Mouse (Mus musculus): Measurements from ENCODE around the gene 4930451I11Rik. TPM values are rescaled to one million over a fixed set of nuclear protein-coding genes. Genes with fewer than 3 reads are reported as not detected.

The 4930451I11Rik gene
- not detected for polyA plus RNA-seq (2012; fragmentation: generic; extraction: Trizol)

DNA sequence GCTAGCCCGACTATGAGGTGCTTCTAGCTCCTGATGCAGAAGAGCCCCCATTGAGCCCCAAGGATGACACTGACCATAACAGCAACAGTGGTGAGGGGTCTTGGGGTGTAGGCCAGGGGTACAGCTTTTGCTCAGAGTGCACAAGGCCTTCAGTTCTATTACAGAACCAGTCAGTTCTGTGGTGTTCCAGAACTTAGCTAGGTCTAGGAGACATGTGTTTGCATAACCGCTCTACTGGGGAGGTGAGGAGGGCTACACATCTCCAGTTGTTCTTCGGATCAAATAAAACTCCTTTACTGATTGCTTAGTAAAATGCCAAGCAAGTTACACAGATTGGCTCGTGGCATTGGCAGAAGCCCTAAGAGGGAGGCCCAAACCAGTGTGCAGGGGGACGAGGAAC, at the start of gene 4930451I11Rik:
Gene 4930451I11Rik (minus strand): TSS at position 101 of the 400 bp plus-strand sequence.

DNA sequence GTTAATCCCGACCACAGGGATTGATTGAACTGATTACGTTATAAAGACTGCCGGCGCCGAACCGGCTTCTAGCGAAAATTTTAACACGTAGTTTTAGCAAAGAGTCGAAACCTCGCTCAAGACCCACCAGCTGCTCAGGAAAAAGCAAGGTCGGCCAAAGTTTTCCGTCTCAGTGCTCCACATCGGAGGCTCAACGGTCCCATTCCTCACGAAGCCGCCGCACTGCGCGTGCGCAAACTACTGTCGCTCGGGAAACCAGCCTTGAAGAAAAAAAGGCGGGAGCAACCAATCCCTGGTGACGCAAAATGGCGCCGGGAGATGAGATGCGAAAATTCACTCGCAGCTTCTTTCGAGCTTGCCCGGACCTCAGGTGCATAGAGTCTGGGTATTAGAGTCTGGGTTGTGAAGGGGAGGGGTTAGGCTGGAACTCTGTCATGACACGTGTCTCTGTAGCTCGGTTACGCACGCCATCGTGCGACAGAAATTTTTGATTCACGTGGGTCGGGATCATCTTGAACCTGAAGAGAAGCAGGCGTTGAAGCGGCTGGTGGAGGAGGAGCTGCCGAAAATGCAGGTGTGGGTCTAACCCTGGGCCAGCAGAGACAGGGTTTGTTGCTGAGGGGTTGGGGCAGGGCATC, 30.8 kb upstream of the 4930451I11Rik start, which contains the start of gene Ino80e:
Gene Ino80e (minus strand): TSS at position 231 of the 638 bp plus-strand sequence.

DNA sequence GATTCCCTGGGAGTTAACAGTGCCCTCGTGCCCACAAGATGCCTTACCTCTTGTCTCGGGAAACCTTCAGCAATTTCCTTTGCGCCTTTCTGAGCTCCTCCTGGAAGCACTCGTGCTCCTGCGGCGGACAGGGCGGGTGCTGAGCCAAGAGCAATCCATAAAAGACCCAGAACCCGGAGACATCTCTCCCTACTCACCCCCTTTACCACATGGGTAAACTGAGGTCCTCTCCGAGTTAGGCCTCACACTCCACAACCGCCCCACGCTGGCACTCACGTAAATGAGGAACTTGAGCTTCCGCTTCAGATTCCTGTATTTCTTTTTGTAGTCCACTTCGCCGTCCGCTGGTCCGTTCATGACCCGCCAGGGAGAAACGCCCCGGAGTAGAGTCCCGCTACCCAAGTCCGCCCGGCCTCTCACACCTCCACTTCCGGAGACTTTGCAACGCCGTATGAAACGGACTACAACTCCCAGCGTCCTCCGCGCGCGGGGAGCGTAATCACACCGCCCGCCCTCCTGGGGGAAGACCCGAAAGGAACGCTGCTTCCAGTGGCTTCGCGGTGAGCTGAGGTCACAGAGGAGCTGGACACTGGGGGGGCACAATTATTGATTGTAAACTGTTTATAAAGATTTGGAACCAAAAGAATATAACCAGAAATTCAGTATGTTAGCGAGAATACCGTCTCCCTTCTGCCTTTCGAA, 30.1 kb upstream of the 4930451I11Rik start, which contains the start of gene Hirip3:
Gene Hirip3 (plus strand): TSS at position 544 of the 702 bp plus-strand sequence.

GRCm38 (mm10) chr7:126847116-126847420, 15.6 kb upstream of the 4930451I11Rik start, which contains the start of gene Doc2a:
Gene Doc2a, plus strand, starts transcription at chr7:126847416.

GRCm38 (mm10) chr7:126797411-126798126, 33.9 kb downstream of the 4930451I11Rik start, which contains the start of gene Fam57b:
Gene Fam57b, plus strand, starts transcription at chr7:126797668.

DNA sequence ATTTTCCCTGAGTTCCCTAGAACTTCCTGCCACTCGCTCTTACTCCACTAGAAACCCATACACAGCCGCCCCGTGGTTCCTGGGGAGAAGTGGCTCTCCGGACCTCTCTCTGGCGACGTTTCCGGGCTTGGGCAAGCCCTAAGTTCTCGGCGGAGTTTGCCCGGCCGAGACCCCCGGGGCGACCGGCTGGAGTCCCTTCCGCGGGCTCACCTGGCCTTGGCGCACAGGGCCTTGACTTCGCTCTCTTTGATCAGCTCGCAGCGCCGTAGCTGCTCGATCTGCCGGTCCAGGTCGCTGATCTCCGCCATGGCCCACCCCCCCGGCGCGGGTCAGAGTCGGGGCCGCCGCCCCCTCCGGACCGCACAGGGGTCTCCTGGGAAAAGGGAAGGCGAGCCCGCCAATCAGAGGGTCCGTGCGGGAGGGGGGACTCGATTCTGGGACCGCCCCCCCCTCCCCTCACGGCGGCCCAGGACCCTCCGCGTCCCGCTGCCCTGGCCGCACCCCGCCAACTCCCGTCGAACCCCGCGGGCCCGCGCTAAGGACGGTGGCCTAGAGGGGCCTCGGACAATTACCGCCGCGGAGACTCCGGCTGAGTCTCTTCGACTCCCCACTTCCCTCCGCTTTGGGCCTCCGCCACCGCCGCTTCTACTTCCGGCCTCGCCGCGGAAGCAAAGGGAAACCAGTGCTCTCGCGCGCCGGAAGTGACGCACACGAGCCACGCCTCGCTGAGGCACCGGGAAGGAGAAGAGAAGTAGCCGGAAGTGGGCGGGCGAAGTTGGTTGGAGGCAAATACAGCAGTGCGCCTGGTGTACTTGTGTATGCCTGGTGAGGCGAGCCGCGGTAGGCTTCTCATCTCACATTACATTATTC, 39.4 kb downstream of the 4930451I11Rik start, which contains the start of gene Ppp4c:
Gene Ppp4c (minus strand): TSS at position 646 of the 870 bp plus-strand sequence.

GRCm38 (mm10) chr7:126780971-126781635, 50.3 kb downstream of the 4930451I11Rik start, which contains the start of gene Tbx6:
Gene Tbx6, plus strand, starts transcription at chr7:126781483.

Other genes with a start within 250 kb of the 4930451I11Rik start
- under 1 TPM; 0.28 to 0.60 TPM for gene Apobr, start 246.7 kb downstream of the 4930451I11Rik start, polyA plus RNA-seq (2012; fragmentation: generic; extraction: Trizol)
- under 1 TPM; 0.26 to 0.27 TPM for gene Cln3, start 245.8 kb downstream of the 4930451I11Rik start, polyA plus RNA-seq (2012; fragmentation: generic; extraction: Trizol)
- not detected for gene Il27, start 236.7 kb downstream of the 4930451I11Rik start, polyA plus RNA-seq (2012; fragmentation: generic; extraction: Trizol)
- gene Nupr1, start 200.8 kb downstream of the 4930451I11Rik start, polyA plus RNA-seq (2012; fragmentation: generic; extraction: Trizol), result 100 to 1,000 TPM in 1 of 2 experiments, 10 to 100 TPM in 1; 12.1 to 109 TPM
- gene Sgf29, start 182.3 kb downstream of the 4930451I11Rik start, polyA plus RNA-seq (2012; fragmentation: generic; extraction: Trizol), result 10 to 100 TPM; 24.3 to 64.3 TPM
- gene Sult1a1, start 155.2 kb downstream of the 4930451I11Rik start, polyA plus RNA-seq (2012; fragmentation: generic; extraction: Trizol), result 10 to 100 TPM in 1 of 2 experiments, under 1 TPM in 1; 0.02 to 11.3 TPM
- gene Bola2, start 136.2 kb downstream of the 4930451I11Rik start, polyA plus RNA-seq (2012; fragmentation: generic; extraction: Trizol), result 100 to 1,000 TPM in 1 of 2 experiments, 10 to 100 TPM in 1; 72.6 to 201 TPM
- gene Slx1b, start 135.9 kb downstream of the 4930451I11Rik start, polyA plus RNA-seq (2012; fragmentation: generic; extraction: Trizol), result 1 to 10 TPM; 5.3 to 7.8 TPM
- gene Coro1a, start 123.9 kb downstream of the 4930451I11Rik start, polyA plus RNA-seq (2012; fragmentation: generic; extraction: Trizol), result 1 to 10 TPM; 4.1 to 4.4 TPM
- gene Mapk3, start 72.0 kb downstream of the 4930451I11Rik start, polyA plus RNA-seq (2012; fragmentation: generic; extraction: Trizol), result 100 to 1,000 TPM; 144 to 277 TPM
- 1 to 10 TPM in 1 of 2 experiments, under 1 TPM in 1; 0.20 to 4.2 TPM for gene Gdpd3, start 65.3 kb downstream of the 4930451I11Rik start, polyA plus RNA-seq (2012; fragmentation: generic; extraction: Trizol)
- gene Ypel3, start 54.7 kb downstream of the 4930451I11Rik start, polyA plus RNA-seq (2012; fragmentation: generic; extraction: Trizol), result 100 to 1,000 TPM in 1 of 2 experiments, 10 to 100 TPM in 1; 18.7 to 138 TPM
- under 1 TPM; 0.01 to 0.58 TPM for gene Tbx6, start 50.2 kb downstream of the 4930451I11Rik start, polyA plus RNA-seq (2012; fragmentation: generic; extraction: Trizol)
- gene Ppp4c, start 39.1 kb downstream of the 4930451I11Rik start, polyA plus RNA-seq (2012; fragmentation: generic; extraction: Trizol), result 100 to 1,000 TPM; 126 TPM
- gene Fam57b, start 34.0 kb downstream of the 4930451I11Rik start, polyA plus RNA-seq (2012; fragmentation: generic; extraction: Trizol), result under 1 TPM; 0.08 TPM
- not detected for gene Doc2a, start 15.8 kb upstream of the 4930451I11Rik start, polyA plus RNA-seq (2012; fragmentation: generic; extraction: Trizol)
- gene Hirip3, start 30.3 kb upstream of the 4930451I11Rik start, polyA plus RNA-seq (2012; fragmentation: generic; extraction: Trizol), result 10 to 100 TPM; 10.8 to 24.2 TPM
- 10 to 100 TPM; 65.9 to 98.4 TPM for gene Ino80e, start 30.7 kb upstream of the 4930451I11Rik start, polyA plus RNA-seq (2012; fragmentation: generic; extraction: Trizol)
- gene Taok2, start 53.1 kb upstream of the 4930451I11Rik start, polyA plus RNA-seq (2012; fragmentation: generic; extraction: Trizol), result 10 to 100 TPM; 10.1 to 53.2 TPM
- gene Tmem219, start 91.3 kb upstream of the 4930451I11Rik start, polyA plus RNA-seq (2012; fragmentation: generic; extraction: Trizol), result 10 to 100 TPM; 27.0 to 35.9 TPM
- gene Kctd13, start 97.2 kb upstream of the 4930451I11Rik start, polyA plus RNA-seq (2012; fragmentation: generic; extraction: Trizol), result 10 to 100 TPM in 1 of 2 experiments, 1 to 10 TPM in 1; 5.7 to 11.3 TPM
- under 1 TPM; 0.02 to 0.05 TPM for gene Asphd1, start 117.9 kb upstream of the 4930451I11Rik start, polyA plus RNA-seq (2012; fragmentation: generic; extraction: Trizol)
- under 1 TPM; 0.04 to 0.25 TPM for gene Sez6l2, start 118.9 kb upstream of the 4930451I11Rik start, polyA plus RNA-seq (2012; fragmentation: generic; extraction: Trizol)
- gene Cdipt, start 144.3 kb upstream of the 4930451I11Rik start, polyA plus RNA-seq (2012; fragmentation: generic; extraction: Trizol), result 10 to 100 TPM; 88.2 to 97.1 TPM
- gene Cdiptos, start 144.5 kb upstream of the 4930451I11Rik start, polyA plus RNA-seq (2012; fragmentation: generic; extraction: Trizol), result under 1 TPM; 0.47 to 0.64 TPM
- gene Mvp, start 183.0 kb upstream of the 4930451I11Rik start, polyA plus RNA-seq (2012; fragmentation: generic; extraction: Trizol), result 10 to 100 TPM; 49.1 to 81.7 TPM
- under 1 TPM in 1 of 2 experiments, not detected in 1; 0.55 TPM for gene Pagr1b, start 184.8 kb upstream of the 4930451I11Rik start, polyA plus RNA-seq (2012; fragmentation: generic; extraction: Trizol)
- 10 to 100 TPM; 14.8 to 18.0 TPM for gene Pagr1a, start 185.7 kb upstream of the 4930451I11Rik start, polyA plus RNA-seq (2012; fragmentation: generic; extraction: Trizol)
- gene Gm42742, start 189.5 kb upstream of the 4930451I11Rik start, polyA plus RNA-seq (2012; fragmentation: generic; extraction: Trizol), result 10 to 100 TPM; 28.7 to 44.7 TPM
- gene Prrt2, start 189.6 kb upstream of the 4930451I11Rik start, polyA plus RNA-seq (2012; fragmentation: generic; extraction: Trizol), result under 1 TPM in 1 of 2 experiments, not detected in 1; 0.44 TPM
- gene Maz, start 195.4 kb upstream of the 4930451I11Rik start, polyA plus RNA-seq (2012; fragmentation: generic; extraction: Trizol), result 100 to 1,000 TPM; 130 to 150 TPM
- 10 to 100 TPM; 51.4 to 57.4 TPM for gene Kif22, start 210.8 kb upstream of the 4930451I11Rik start, polyA plus RNA-seq (2012; fragmentation: generic; extraction: Trizol)

All from C3H10T1/2 (cell line).